Mouse (Mus musculus) megakaryocyte, embryonic 14.5 days (primary cell): Measurements from ENCODE around the gene Slc5a7. TPM values are rescaled to one million over a fixed set of nuclear protein-coding genes. Genes with fewer than 3 reads are reported as not detected.

Experiments
- H3K27me3 ChIP-seq: replicated peaks from 2 replicates; pipeline ENCODE3; 2012; ENCODE audit warnings: inconsistent platforms
- H3K36me3 ChIP-seq: replicated peaks from 2 replicates; pipeline ENCODE3; 2012; ENCODE audit warnings: low read length, inconsistent platforms, mixed read lengths
- H3K4me1 ChIP-seq: 2 replicates; pipeline ENCODE4 v1.6.1; 2012; ENCODE audit warnings: inconsistent platforms
- H3K4me3 ChIP-seq: replicated peaks from 2 replicates; pipeline ENCODE3; 2012; ENCODE audit warnings: moderate library complexity, mild to moderate bottlenecking, inconsistent platforms
- H3K9me3 ChIP-seq: 2 replicates; pipeline ENCODE4 v1.6.1; 2012; ENCODE audit warnings: inconsistent platforms
- FLI1 ChIP-seq: IDR thresholded peaks from 2 replicates; pipeline ENCODE4 v1.6.1; 2012; ENCODE audit warnings: low read length, inconsistent platforms, mixed read lengths
- GATA1 ChIP-seq: IDR thresholded peaks from 3 replicates; pipeline ENCODE4 v1.6.1; 2012; ENCODE audit warnings: mixed read lengths, low read length, inconsistent platforms, borderline replicate concordance
- polyA plus RNA-seq: library from polyadenylated mRNA; stranded (reverse); fragments of >175 nt; gene quantifications from 2 replicates; pipeline ENCODE4 v1.2.3, GENCODE M21; 2012; ENCODE audit warnings: low replicate concordance; ENCODE audit not compliant: insufficient read depth

The Slc5a7 gene
- not detected in 2 replicates for polyA plus RNA-seq

GRCm38 (mm10) chr17:54298934-54299333, at the start of gene Slc5a7:
Slc5a7 (minus strand) TSS chr17:54299034.
- Histone ChIP-seq H3K4me1 (no peaks in the 10 kb centered on the region), H3K9me3 (peaks cover 6% of the 10 kb centered on the region; the same call in 1 of the 2 replicates), H3K27me3 (peaks cover 2% of the 10 kb centered on the region), H3K4me3 (no peak within 1 kb of the TSS), H3K36me3 (no peaks in the 10 kb centered on the region)
- no peak for TF ChIP-seq FLI1
- TF ChIP-seq GATA1: no peak

GRCm38 (mm10) chr17:54347672-54348071, 48.8 kb upstream of the Slc5a7 start:
- Histone ChIP-seq H3K36me3 (no peaks in the 10 kb centered on the region), H3K4me3 (no peak overlapping the region), H3K27me3 (no peaks in the 10 kb centered on the region), H3K9me3 (no peaks in the 10 kb centered on the region), H3K4me1 (no peaks in the 10 kb centered on the region)
- no peak for TF ChIP-seq FLI1

GRCm38 (mm10) chr17:54343395-54343794, 44.6 kb upstream of the Slc5a7 start:
- no peak overlapping the region for H3K4me3 ChIP-seq
- H3K36me3 ChIP-seq: no peaks in the 10 kb centered on the region
- H3K4me1 ChIP-seq: no peaks in the 10 kb centered on the region
- TF ChIP-seq FLI1 (no peak), GATA1 (no peak)
- H3K9me3 ChIP-seq: no peaks in the 10 kb centered on the region
- no peaks in the 10 kb centered on the region for H3K27me3 ChIP-seq

GRCm38 (mm10) chr17:54298232-54298924, 456 bp downstream of the Slc5a7 start:
- Histone ChIP-seq H3K36me3 (no peaks in the 10 kb centered on the region), H3K27me3 (peaks cover 2% of the 10 kb centered on the region), H3K4me1 (no peaks in the 10 kb centered on the region), H3K9me3 (peaks cover 6% of the 10 kb centered on the region; the same call in 1 of the 2 replicates), H3K4me3 (no peak overlapping the region)
- TF ChIP-seq FLI1 (no peak), GATA1 (no peak)

- H3K4me3 ChIP-seq: no peak overlapping the region
- H3K27me3 ChIP-seq: no peaks in the 10 kb centered on the region
- H3K36me3 ChIP-seq: no peaks in the 10 kb centered on the region
- peaks cover 8% of the 10 kb centered on the region for H3K9me3 ChIP-seq
- TF ChIP-seq GATA1 (no peak), FLI1 (no peak)
- H3K4me1 ChIP-seq: no peaks in the 10 kb centered on the region
Observed at GRCm38 (mm10) chr17:54250783-54251182, 48.1 kb downstream of the Slc5a7 start.

GRCm38 (mm10) chr17:54243650-54244300, 55.1 kb downstream of the Slc5a7 start:
- Histone ChIP-seq H3K27me3 (no peaks in the 10 kb centered on the region), H3K4me1 (no peaks in the 10 kb centered on the region), H3K36me3 (no peaks in the 10 kb centered on the region), H3K4me3 (no peak overlapping the region), H3K9me3 (peaks cover 31% of the 10 kb centered on the region)
- TF ChIP-seq GATA1 (no peak), FLI1 (no peak)

GRCm38 (mm10) chr17:54239435-54239834, 59.4 kb downstream of the Slc5a7 start:
- TF ChIP-seq FLI1 (no peak), GATA1 (no peak)
- no peaks in the 10 kb centered on the region for H3K4me1 ChIP-seq
- H3K4me3 ChIP-seq: peak overlapping the region; percentile 64
- H3K36me3 ChIP-seq: no peaks in the 10 kb centered on the region
- no peaks in the 10 kb centered on the region for H3K27me3 ChIP-seq
- H3K9me3 ChIP-seq: peaks cover 17% of the 10 kb centered on the region
